Mouse (Mus musculus) kidney, postnatal 0 days (tissue): ENCODE measurements around the gene Srsf2. TPM values are rescaled to one million over a fixed set of nuclear protein-coding genes. Genes with fewer than 3 reads are reported as not detected.

Experiments
- ATAC-seq: fragments of 200-750 bp; cut with Nextera tagmentation; replicated peaks from 2 replicates; pipeline ENCODE4 v1.8.0; 2017; ENCODE audit warnings: low read depth, moderate number of reproducible peaks, moderate TSS enrichment, moderate library complexity; ENCODE audit not compliant: low FRiP score
- DNase-seq: peaks from one replicate; pipeline ENCODE4 v3.0.0-alpha.2; 2016; ENCODE audit warnings: low spot score
- H3K27ac ChIP-seq: fragments of 300-500 bp; sonication (generic); 2 replicates; pipeline ENCODE4 v1.5.1; 2014; ENCODE audit warnings: mild to moderate bottlenecking
- H3K27me3 ChIP-seq: fragments of 300-500 bp; sonication (generic); 2 replicates; pipeline ENCODE4 v1.6.1; 2014; ENCODE audit warnings: low read length, mixed read lengths; ENCODE audit not compliant: insufficient read depth
- H3K36me3 ChIP-seq: fragments of 300-500 bp; sonication (generic); 2 replicates; pipeline ENCODE4 v1.6.1; 2014; ENCODE audit warnings: low read length, mixed read lengths; ENCODE audit not compliant: insufficient read depth
- H3K4me1 ChIP-seq: fragments of 300-500 bp; sonication (generic); replicated peaks from 2 replicates; pipeline ENCODE4 v1.6.1; 2014; ENCODE audit warnings: antibody characterized with exemption, low read length, mixed read lengths; ENCODE audit not compliant: insufficient read depth
- H3K4me2 ChIP-seq: fragments of 300-500 bp; sonication (generic); 2 replicates; pipeline ENCODE4 v1.6.1; 2014; ENCODE audit warnings: mild to moderate bottlenecking, low read length, moderate library complexity, mixed read lengths
- H3K4me3 ChIP-seq: fragments of 300-500 bp; sonication (generic); replicated peaks from 2 replicates; pipeline ENCODE4 v1.5.1; 2014; ENCODE audit warnings: low read depth, low read length
- H3K9ac ChIP-seq: fragments of 300-500 bp; sonication (generic); 2 replicates; pipeline ENCODE4 v1.6.1; 2014; ENCODE audit warnings: low read depth, low read length
- H3K9me3 ChIP-seq: fragments of 300-500 bp; sonication (generic); replicated peaks from 2 replicates; pipeline ENCODE4 v1.6.1; 2016; ENCODE audit warnings: low read length, inconsistent platforms, mixed read lengths
- CTCF ChIP-seq: IDR thresholded peaks from 2 replicates; pipeline ENCODE4 v1.5.1; 2016; ENCODE audit warnings: antibody characterized with exemption, low read depth, mild to moderate bottlenecking, moderate library complexity
- WGBS: fragments of 180-500 bp; shearing (Covaris S2); extraction: QIAGEN DNeasy Blood & Tissue Kit; methylation state at CpG from one replicate; pipeline ENCODE4 v1.1.7; 2014; 5-methylcytosine and 5-hydroxymethylcytosine counted together
- polyA plus RNA-seq: library from polyadenylated mRNA; unstranded; fragments of >200 nt; fragmentation: Nextera tagmentation; extraction: Ambion mirVana; gene quantifications from 2 replicates; pipeline ENCODE4 v1.2.1, GENCODE M21; 2015

Srsf2 gene
- polyA plus RNA-seq, 1 experiment from 2014 or later, result 665 TPM

DNA sequence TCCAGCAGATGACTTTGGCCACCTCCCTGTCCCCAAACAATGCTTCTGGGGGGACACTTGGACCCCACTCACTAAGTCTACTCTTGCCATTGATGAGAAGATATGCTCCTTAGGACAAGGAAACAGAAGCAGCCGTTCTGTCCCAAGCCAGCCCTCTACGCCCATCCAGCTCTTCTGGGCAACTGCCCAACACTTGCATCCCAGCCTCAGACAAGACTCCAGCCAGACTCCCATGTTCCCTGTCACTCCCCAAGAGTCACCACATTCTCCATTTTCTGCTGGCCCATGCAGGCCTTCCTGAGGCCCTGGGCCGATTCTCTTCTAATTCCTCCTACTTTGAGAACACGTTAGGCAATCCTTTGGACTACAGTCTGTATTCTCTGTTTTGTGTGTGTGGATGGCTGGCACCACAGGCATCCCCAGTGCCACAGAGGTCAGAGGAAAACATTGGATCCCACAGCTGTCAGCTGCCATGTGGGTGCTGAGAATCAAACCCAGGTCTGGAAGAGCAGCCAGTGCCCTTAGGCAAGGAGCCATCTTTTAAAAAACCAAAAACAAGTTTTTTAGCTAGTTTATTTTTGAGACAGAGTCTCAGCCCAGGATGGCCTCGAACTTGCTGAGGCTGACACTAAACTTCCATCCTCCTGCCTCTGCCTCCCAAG is 32.8 kb downstream of the Srsf2 start:
- Histone ChIP-seq H3K4me1 (peaks cover 19% of the 10 kb centered on the region; the same call in 1 of the 2 replicates), H3K27me3 (no peaks in the 10 kb centered on the region), H3K27ac (no peak overlapping the region), H3K9me3 (no peaks in the 10 kb centered on the region), H3K4me3 (no peak overlapping the region), H3K9ac (no peak overlapping the region), H3K4me2 (no peak overlapping the region), H3K36me3 (no peaks in the 10 kb centered on the region)
- ATAC-seq, result no peak
- DNase-seq, result no peak
- TF ChIP-seq CTCF, result no peak
- 82% methylated on average over 5 of the region's 5 CpGs for WGBS

DNA sequence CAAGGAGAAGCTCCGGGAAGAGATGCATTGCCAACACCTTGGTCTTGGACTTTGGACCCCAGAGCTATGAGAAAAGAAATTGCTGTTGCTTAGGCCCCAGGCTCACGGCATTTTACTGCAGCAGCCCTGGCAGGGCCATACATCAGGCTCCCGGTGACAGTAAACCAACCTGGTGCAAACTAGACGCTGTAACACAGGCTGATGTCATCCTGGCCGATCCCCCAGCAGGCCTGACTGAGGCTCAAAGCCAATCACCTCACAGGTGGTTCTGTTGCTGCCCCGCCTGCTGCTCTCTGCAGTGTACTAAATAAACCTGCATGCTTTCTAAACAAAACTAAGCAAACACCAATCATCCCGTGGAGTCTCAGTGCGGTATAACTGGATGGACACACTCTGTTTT is 34.2 kb downstream of the Srsf2 start:
- Histone ChIP-seq H3K4me3 (no peak overlapping the region), H3K9ac (no peak overlapping the region), H3K27ac (no peak overlapping the region; the same call in 1 of the 2 replicates), H3K27me3 (no peaks in the 10 kb centered on the region), H3K4me2 (no peak overlapping the region), H3K4me1 (peaks cover 32% of the 10 kb centered on the region), H3K9me3 (no peaks in the 10 kb centered on the region), H3K36me3 (no peaks in the 10 kb centered on the region)
- 29% methylated on average over 8 of the region's 8 CpGs for WGBS
- no peak for TF ChIP-seq CTCF
- DNase-seq (no peak), ATAC-seq (peak; percentile 38)

DNA sequence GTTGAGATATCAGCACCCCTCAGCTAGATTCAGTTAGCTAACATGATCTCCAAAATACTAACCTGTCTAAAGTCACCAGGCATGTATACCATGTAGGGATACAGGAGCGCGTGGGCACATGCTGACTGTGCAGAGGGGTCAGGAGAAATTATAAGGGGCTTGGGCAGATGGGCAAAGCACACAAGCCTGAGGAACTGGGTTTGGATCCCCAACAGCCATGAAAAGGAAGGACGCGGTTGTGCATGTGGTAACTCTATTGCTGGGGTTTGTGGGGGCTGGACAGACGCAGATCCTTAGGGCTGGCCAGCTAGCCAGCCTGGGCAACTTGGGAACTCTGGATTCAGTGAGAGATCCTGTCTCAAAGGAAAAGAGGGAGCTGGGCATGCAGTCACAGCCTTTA is 35.3 kb downstream of the Srsf2 start:
- Histone ChIP-seq H3K9me3 (no peaks in the 10 kb centered on the region), H3K9ac (no peak overlapping the region), H3K4me2 (no peak overlapping the region), H3K36me3 (no peaks in the 10 kb centered on the region), H3K4me3 (no peak overlapping the region), H3K4me1 (peaks cover 44% of the 10 kb centered on the region), H3K27me3 (no peaks in the 10 kb centered on the region), H3K27ac (no peak overlapping the region)
- DNase-seq (no peak), ATAC-seq (no peak)
- TF ChIP-seq CTCF, result no peak
- 97% methylated on average over 5 of the region's 5 CpGs for WGBS

DNA sequence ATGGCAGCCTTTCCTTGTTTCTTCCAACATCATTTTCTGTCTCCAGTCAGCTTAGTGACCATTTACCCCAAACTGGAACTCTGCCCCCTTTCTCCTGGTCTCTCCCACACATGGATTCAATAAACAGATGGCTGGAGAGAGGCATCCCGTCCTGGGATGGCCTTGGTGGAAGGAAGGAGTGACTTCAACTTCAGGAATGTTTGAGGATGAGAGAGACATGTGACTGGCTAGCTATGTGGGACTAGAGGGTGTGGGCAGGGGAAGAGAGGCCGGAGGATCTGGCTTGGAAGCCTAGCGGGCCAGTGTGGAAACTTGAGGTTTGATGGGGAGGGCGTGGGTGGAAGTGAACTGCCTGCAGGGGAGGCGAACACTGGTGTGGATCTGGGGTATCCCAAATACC is 36.1 kb downstream of the Srsf2 start:
- peak; percentile 26; the same call in 1 of the 2 replicates for TF ChIP-seq CTCF
- Histone ChIP-seq H3K4me3 (no peak overlapping the region), H3K27me3 (no peaks in the 10 kb centered on the region), H3K9ac (no peak overlapping the region), H3K4me1 (peaks cover 49% of the 10 kb centered on the region), H3K36me3 (no peaks in the 10 kb centered on the region), H3K9me3 (no peaks in the 10 kb centered on the region), H3K27ac (no peak overlapping the region), H3K4me2 (no peak overlapping the region)
- ATAC-seq (no peak), DNase-seq (peak; percentile 65)
- 73% methylated on average over 5 of the region's 5 CpGs for WGBS

DNA sequence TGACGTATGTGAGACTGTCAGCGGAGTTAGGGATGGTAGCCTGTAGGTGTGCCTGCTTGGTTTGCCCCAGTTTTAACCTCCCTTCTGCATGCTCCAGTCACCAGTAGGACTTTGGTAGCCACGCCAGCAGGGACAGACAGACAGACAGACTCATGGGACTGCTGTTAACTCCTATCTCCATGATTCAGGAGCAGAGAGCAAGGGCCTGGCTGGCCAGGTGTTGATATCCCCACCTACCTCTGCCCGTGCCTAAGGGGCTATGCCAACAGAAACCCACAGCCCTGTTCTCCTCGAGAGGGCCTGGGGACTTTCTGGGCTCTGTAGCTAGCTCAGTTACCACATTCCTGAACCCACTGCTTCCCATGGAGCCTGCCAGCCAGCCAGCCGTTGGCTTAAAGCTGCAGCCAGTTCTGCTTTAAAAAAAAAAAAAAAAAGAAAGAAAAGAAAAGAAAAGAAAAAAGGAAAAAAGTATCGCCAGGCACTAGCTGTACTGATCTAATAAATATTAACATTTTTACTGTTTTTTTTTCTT is 37.9 kb downstream of the Srsf2 start:
- Histone ChIP-seq H3K27me3 (no peaks in the 10 kb centered on the region), H3K9me3 (no peaks in the 10 kb centered on the region), H3K4me1 (peaks cover 49% of the 10 kb centered on the region), H3K27ac (peak overlapping the region; percentile 81), H3K36me3 (0 out of 2 replicates have a peak, but pooled peaks cover 2% of the 10 kb centered on the region), H3K4me2 (peak overlapping the region; percentile 29; the same call in 1 of the 2 replicates), H3K9ac (no peak overlapping the region), H3K4me3 (no peak overlapping the region)
- 26% methylated on average over 7 of the region's 7 CpGs for WGBS
- ATAC-seq (no peak), DNase-seq (no peak)
- TF ChIP-seq CTCF, result no peak

DNA sequence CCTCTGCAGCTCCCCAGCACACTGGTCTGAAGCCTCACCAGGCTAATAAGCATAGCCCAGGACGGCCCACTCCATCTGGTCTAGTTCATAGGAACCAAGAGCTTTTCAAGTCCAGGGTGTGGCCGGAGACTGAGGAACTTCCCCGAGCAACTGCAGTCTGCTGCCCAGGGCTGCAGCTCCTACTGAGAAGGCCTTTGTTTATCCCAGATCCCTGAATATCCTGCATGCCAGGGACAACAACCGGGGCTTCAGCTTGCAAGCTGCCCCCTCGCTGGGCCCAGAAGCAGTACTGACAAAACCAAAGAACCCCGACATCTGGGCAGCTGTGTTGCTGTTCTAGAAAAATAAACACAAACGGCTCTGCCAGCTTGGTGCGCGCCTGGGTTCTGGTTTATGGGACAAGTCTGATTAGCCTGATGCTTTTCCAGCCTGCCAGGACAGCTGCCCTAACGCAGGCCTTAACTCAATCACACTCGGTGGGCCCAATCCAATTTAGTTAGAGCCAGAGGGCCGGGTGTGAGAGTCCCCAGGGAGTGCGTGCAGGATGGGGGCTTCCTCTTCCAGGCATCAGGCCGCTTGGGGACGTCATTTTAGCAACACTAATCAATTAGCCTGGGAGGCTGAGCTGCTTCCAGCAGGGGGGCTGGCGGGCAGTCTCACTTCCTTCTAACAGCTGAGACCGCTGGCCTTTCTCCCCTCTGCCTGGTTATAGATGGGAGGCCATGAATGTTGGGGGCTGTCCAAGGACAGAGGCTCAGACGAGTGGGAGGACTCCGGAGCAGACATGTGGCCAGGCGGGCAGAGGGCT is 38.6 kb downstream of the Srsf2 start:
- Histone ChIP-seq H3K4me1 (peaks cover 49% of the 10 kb centered on the region), H3K27me3 (no peaks in the 10 kb centered on the region), H3K9me3 (no peaks in the 10 kb centered on the region), H3K4me2 (peak overlapping the region; percentile 29; the same call in 1 of the 2 replicates), H3K36me3 (0 out of 2 replicates have a peak, but pooled peaks cover 2% of the 10 kb centered on the region), H3K27ac (peak overlapping the region; percentile 81), H3K9ac (peak overlapping the region; percentile 1; the same call in 1 of the 2 replicates), H3K4me3 (no peak overlapping the region)
- peak; percentile 94 for DNase-seq
- 20% methylated on average over 20 of the region's 20 CpGs for WGBS
- no peak for TF ChIP-seq CTCF
- peak; percentile 30; the same call in 1 of the 2 replicates for ATAC-seq
